Mouse (Mus musculus): ENCODE measurements around the gene Cpvl. TPM values are rescaled to one million over a fixed set of nuclear protein-coding genes. Genes with fewer than 3 reads are reported as not detected.
A peak's percentile ranks its signal among the peaks of the same experiment; 100 is the strongest.

The Cpvl gene
- polyA plus RNA-seq, 1 experiment from 2014 or later = 0.18 TPM

- 36% methylated on average over 7 of the region's 7 CpGs for WGBS
- no peaks in the 10 kb centered on the region for H3K36me3 ChIP-seq (ENCODE audit: control insufficient read depth, insufficient read depth, low read length)
- H3K4me3 ChIP-seq (replicated peaks; ENCODE audit: low read depth, low read length) = no peak overlapping the region
- H3K9me3 ChIP-seq (ENCODE audit: control insufficient read depth, low read length) = no peaks in the 10 kb centered on the region
- H3K9ac ChIP-seq (replicated peaks; ENCODE audit: low read length) = no peak overlapping the region
- DNase-seq = no peak
- no peaks in the 10 kb centered on the region for H3K27me3 ChIP-seq (ENCODE audit: control insufficient read depth, insufficient read depth, low read length)
- H3K4me1 ChIP-seq (ENCODE audit: control insufficient read depth, insufficient read depth, low read length) = no peaks in the 10 kb centered on the region
- ATAC-seq (ENCODE audit: low FRiP score, low TSS enrichment) = no peak
- no peak overlapping the region for H3K27ac ChIP-seq (replicated peaks; ENCODE audit: low read depth, low read length)
- H3K4me2 ChIP-seq (ENCODE audit: low read length) = no peak overlapping the region
Observed at GRCm38 (mm10) chr6:53897872-53898464, 80.5 kb downstream of the Cpvl start.

GRCm38 (mm10) chr6:53897126-53897525 is 81.3 kb downstream of the Cpvl start:
- Histone ChIP-seq H3K36me3 (ENCODE audit: control insufficient read depth, insufficient read depth, low read length) (no peaks in the 10 kb centered on the region), H3K4me2 (ENCODE audit: low read length) (no peak overlapping the region), H3K4me1 (ENCODE audit: control insufficient read depth, insufficient read depth, low read length) (no peaks in the 10 kb centered on the region), H3K9ac (replicated peaks; ENCODE audit: low read length) (no peak overlapping the region), H3K27me3 (ENCODE audit: control insufficient read depth, insufficient read depth, low read length) (no peaks in the 10 kb centered on the region), H3K9me3 (ENCODE audit: control insufficient read depth, low read length) (no peaks in the 10 kb centered on the region), H3K27ac (replicated peaks; ENCODE audit: low read depth, low read length) (no peak overlapping the region), H3K4me3 (replicated peaks; ENCODE audit: low read depth, low read length) (no peak overlapping the region)
- ATAC-seq (ENCODE audit: low FRiP score, low TSS enrichment) (no peak), DNase-seq (no peak)
- 95% methylated on average over 6 of the region's 6 CpGs for WGBS

- Histone ChIP-seq H3K36me3 (ENCODE audit: control insufficient read depth, insufficient read depth, low read length) (no peaks in the 10 kb centered on the region), H3K9me3 (ENCODE audit: control insufficient read depth, low read length) (no peaks in the 10 kb centered on the region), H3K9ac (replicated peaks; ENCODE audit: low read length) (no peak overlapping the region), H3K4me2 (ENCODE audit: low read length) (no peak overlapping the region), H3K27me3 (ENCODE audit: control insufficient read depth, insufficient read depth, low read length) (no peaks in the 10 kb centered on the region), H3K4me3 (replicated peaks; ENCODE audit: low read depth, low read length) (no peak overlapping the region), H3K27ac (replicated peaks; ENCODE audit: low read depth, low read length) (no peak overlapping the region), H3K4me1 (ENCODE audit: control insufficient read depth, insufficient read depth, low read length) (no peaks in the 10 kb centered on the region)
- DNase-seq (no peak), ATAC-seq (ENCODE audit: low FRiP score, low TSS enrichment) (no peak)
- 91% methylated on average over 3 of the region's 3 CpGs for WGBS
Observed at GRCm38 (mm10) chr6:53893731-53894130, 84.7 kb downstream of the Cpvl start.

- Histone ChIP-seq H3K36me3 (ENCODE audit: control insufficient read depth, insufficient read depth, low read length) (no peaks in the 10 kb centered on the region), H3K9ac (replicated peaks; ENCODE audit: low read length) (no peak overlapping the region), H3K27me3 (ENCODE audit: control insufficient read depth, insufficient read depth, low read length) (no peaks in the 10 kb centered on the region), H3K27ac (replicated peaks; ENCODE audit: low read depth, low read length) (no peak overlapping the region), H3K4me1 (ENCODE audit: control insufficient read depth, insufficient read depth, low read length) (no peaks in the 10 kb centered on the region), H3K4me3 (replicated peaks; ENCODE audit: low read depth, low read length) (no peak overlapping the region), H3K9me3 (ENCODE audit: control insufficient read depth, low read length) (no peaks in the 10 kb centered on the region), H3K4me2 (ENCODE audit: low read length) (no peak overlapping the region)
- 82% methylated on average over 3 of the region's 3 CpGs for WGBS
- ATAC-seq (ENCODE audit: low FRiP score, low TSS enrichment) (no peak), DNase-seq (no peak)
Observed at GRCm38 (mm10) chr6:53891109-53891508, 87.4 kb downstream of the Cpvl start.

- Histone ChIP-seq H3K4me3 (replicated peaks; ENCODE audit: low read depth, low read length) (no peak overlapping the region), H3K4me2 (ENCODE audit: low read length) (no peak overlapping the region), H3K36me3 (ENCODE audit: control insufficient read depth, insufficient read depth, low read length) (no peaks in the 10 kb centered on the region), H3K9me3 (ENCODE audit: control insufficient read depth, low read length) (no peaks in the 10 kb centered on the region), H3K4me1 (ENCODE audit: control insufficient read depth, insufficient read depth, low read length) (peaks cover 7% of the 10 kb centered on the region), H3K9ac (replicated peaks; ENCODE audit: low read length) (no peak overlapping the region), H3K27me3 (ENCODE audit: control insufficient read depth, insufficient read depth, low read length) (no peaks in the 10 kb centered on the region), H3K27ac (replicated peaks; ENCODE audit: low read depth, low read length) (no peak overlapping the region)
- 79% methylated on average over 4 of the region's 4 CpGs for WGBS
- DNase-seq = no peak
- no peak for ATAC-seq (ENCODE audit: low FRiP score, low TSS enrichment)
Observed at GRCm38 (mm10) chr6:53884931-53885330, 93.5 kb downstream of the Cpvl start.

GRCm38 (mm10) chr6:53884496-53884895 is 94.0 kb downstream of the Cpvl start:
- WGBS = 92% methylated on average over 8 of the region's 8 CpGs
- Histone ChIP-seq H3K36me3 (ENCODE audit: control insufficient read depth, insufficient read depth, low read length) (no peaks in the 10 kb centered on the region), H3K4me3 (replicated peaks; ENCODE audit: low read depth, low read length) (no peak overlapping the region), H3K4me1 (ENCODE audit: control insufficient read depth, insufficient read depth, low read length) (peaks cover 7% of the 10 kb centered on the region), H3K9me3 (ENCODE audit: control insufficient read depth, low read length) (no peaks in the 10 kb centered on the region), H3K9ac (replicated peaks; ENCODE audit: low read length) (no peak overlapping the region), H3K4me2 (ENCODE audit: low read length) (no peak overlapping the region), H3K27ac (replicated peaks; ENCODE audit: low read depth, low read length) (no peak overlapping the region), H3K27me3 (ENCODE audit: control insufficient read depth, insufficient read depth, low read length) (no peaks in the 10 kb centered on the region)
- no peak for DNase-seq
- no peak for ATAC-seq (ENCODE audit: low FRiP score, low TSS enrichment)

GRCm38 (mm10) chr6:53883405-53883804 is 95.1 kb downstream of the Cpvl start:
- WGBS = 90% methylated on average over 7 of the region's 7 CpGs

GRCm38 (mm10) chr6:53881623-53882022 is 96.8 kb downstream of the Cpvl start:
- Histone ChIP-seq H3K27ac (replicated peaks; ENCODE audit: low read depth, low read length) (peak overlapping the region; percentile 53; the same call in 1 of the 2 replicates), H3K9me3 (ENCODE audit: control insufficient read depth, low read length) (no peaks in the 10 kb centered on the region), H3K4me2 (ENCODE audit: low read length) (peak overlapping the region; percentile 50), H3K27me3 (ENCODE audit: control insufficient read depth, insufficient read depth, low read length) (no peaks in the 10 kb centered on the region), H3K4me1 (ENCODE audit: control insufficient read depth, insufficient read depth, low read length) (peaks cover 7% of the 10 kb centered on the region), H3K36me3 (ENCODE audit: control insufficient read depth, insufficient read depth, low read length) (no peaks in the 10 kb centered on the region), H3K4me3 (replicated peaks; ENCODE audit: low read depth, low read length) (no peak overlapping the region), H3K9ac (replicated peaks; ENCODE audit: low read length) (no peak overlapping the region)
- WGBS = 7% methylated on average over 10 of the region's 10 CpGs
- ATAC-seq (ENCODE audit: low FRiP score, low TSS enrichment) = no peak
- peak; percentile 39 for DNase-seq

More at GRCm38 (mm10) chr6:53883405-53883804, 95.1 kb downstream of the Cpvl start:
- Histone ChIP-seq H3K4me1 (ENCODE audit: control insufficient read depth, insufficient read depth, low read length) (peaks cover 7% of the 10 kb centered on the region), H3K27ac (replicated peaks; ENCODE audit: low read depth, low read length) (no peak overlapping the region), H3K4me2 (ENCODE audit: low read length) (no peak overlapping the region), H3K27me3 (ENCODE audit: control insufficient read depth, insufficient read depth, low read length) (no peaks in the 10 kb centered on the region), H3K4me3 (replicated peaks; ENCODE audit: low read depth, low read length) (no peak overlapping the region), H3K36me3 (ENCODE audit: control insufficient read depth, insufficient read depth, low read length) (no peaks in the 10 kb centered on the region), H3K9ac (replicated peaks; ENCODE audit: low read length) (no peak overlapping the region), H3K9me3 (ENCODE audit: control insufficient read depth, low read length) (no peaks in the 10 kb centered on the region)
- DNase-seq (no peak), ATAC-seq (ENCODE audit: low FRiP score, low TSS enrichment) (no peak)

GRCm38 (mm10) chr6:53881235-53881606 is 97.2 kb downstream of the Cpvl start:
- WGBS = 9% methylated on average over 5 of the region's 5 CpGs
- Histone ChIP-seq H3K4me1 (ENCODE audit: control insufficient read depth, insufficient read depth, low read length) (peaks cover 7% of the 10 kb centered on the region), H3K36me3 (ENCODE audit: control insufficient read depth, insufficient read depth, low read length) (no peaks in the 10 kb centered on the region), H3K9me3 (ENCODE audit: control insufficient read depth, low read length) (no peaks in the 10 kb centered on the region), H3K27me3 (ENCODE audit: control insufficient read depth, insufficient read depth, low read length) (no peaks in the 10 kb centered on the region), H3K9ac (replicated peaks; ENCODE audit: low read length) (peak overlapping the region; percentile 41; the same call in 1 of the 2 replicates), H3K4me3 (replicated peaks; ENCODE audit: low read depth, low read length) (peak overlapping the region; percentile 21), H3K4me2 (ENCODE audit: low read length) (peak overlapping the region; percentile 50), H3K27ac (replicated peaks; ENCODE audit: low read depth, low read length) (peak overlapping the region; percentile 53)
- DNase-seq (no peak), ATAC-seq (ENCODE audit: low FRiP score, low TSS enrichment) (no peak)

All from midbrain, embryonic 14.5 days (tissue).